Mouse (Mus musculus): ENCODE data around the gene Itgb4.

Gene Itgb4

GRCm38 (mm10) chr11:115970006-115970673 lies 4.4 kb upstream of the Itgb4 start:
- DNase-seq (ENCODE audit: low spot score): peak; percentile 56

GRCm38 (mm10) chr11:115971016-115971415 lies 3.5 kb upstream of the Itgb4 start:
- DNase-seq (ENCODE audit: low spot score): peak; percentile 55

DNA sequence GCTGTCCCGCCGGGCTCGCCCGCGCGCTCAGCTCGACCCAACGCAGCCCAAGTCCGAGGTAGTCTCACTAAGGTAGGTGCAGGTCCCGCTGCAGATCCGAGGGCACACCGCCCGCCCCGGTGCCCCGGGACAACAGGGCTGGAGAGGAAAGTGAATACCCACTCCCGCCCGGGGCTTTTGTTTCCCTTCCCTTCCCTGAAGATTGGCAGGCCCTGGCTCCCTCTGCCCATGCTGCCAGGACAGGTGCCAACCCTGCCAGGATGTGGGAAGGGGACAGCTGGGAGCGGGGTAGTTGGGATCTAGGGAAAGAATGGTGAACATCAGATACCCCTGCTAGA lies 543 bp downstream of the Itgb4 start:
- DNase-seq (ENCODE audit: low spot score): no peak

- DNase-seq (ENCODE audit: low spot score): no peak
Measured at GRCm38 (mm10) chr11:115975544-115975943, 1.0 kb downstream of the Itgb4 start.

GRCm38 (mm10) chr11:115982472-115982871 lies 8.0 kb downstream of the Itgb4 start:
- DNase-seq (ENCODE audit: low spot score): no peak

- DNase-seq (ENCODE audit: low spot score): no peak
Measured at GRCm38 (mm10) chr11:115983291-115983690, 8.8 kb downstream of the Itgb4 start.

GRCm38 (mm10) chr11:115989686-115990085 lies 15.2 kb downstream of the Itgb4 start:
- DNase-seq (ENCODE audit: low spot score): no peak

- no peak for DNase-seq (ENCODE audit: low spot score)
Measured at GRCm38 (mm10) chr11:115992098-115992497, 17.6 kb downstream of the Itgb4 start.

GRCm38 (mm10) chr11:115995256-115995655 lies 20.7 kb downstream of the Itgb4 start:
- DNase-seq (ENCODE audit: low spot score): no peak

GRCm38 (mm10) chr11:115997047-115997446 lies 22.5 kb downstream of the Itgb4 start:
- no peak for DNase-seq (ENCODE audit: low spot score)

GRCm38 (mm10) chr11:115997662-115998061 lies 23.2 kb downstream of the Itgb4 start:
- DNase-seq (ENCODE audit: low spot score): no peak

- DNase-seq (ENCODE audit: low spot score): no peak
Measured at GRCm38 (mm10) chr11:115999027-115999426, 24.5 kb downstream of the Itgb4 start.

DNA sequence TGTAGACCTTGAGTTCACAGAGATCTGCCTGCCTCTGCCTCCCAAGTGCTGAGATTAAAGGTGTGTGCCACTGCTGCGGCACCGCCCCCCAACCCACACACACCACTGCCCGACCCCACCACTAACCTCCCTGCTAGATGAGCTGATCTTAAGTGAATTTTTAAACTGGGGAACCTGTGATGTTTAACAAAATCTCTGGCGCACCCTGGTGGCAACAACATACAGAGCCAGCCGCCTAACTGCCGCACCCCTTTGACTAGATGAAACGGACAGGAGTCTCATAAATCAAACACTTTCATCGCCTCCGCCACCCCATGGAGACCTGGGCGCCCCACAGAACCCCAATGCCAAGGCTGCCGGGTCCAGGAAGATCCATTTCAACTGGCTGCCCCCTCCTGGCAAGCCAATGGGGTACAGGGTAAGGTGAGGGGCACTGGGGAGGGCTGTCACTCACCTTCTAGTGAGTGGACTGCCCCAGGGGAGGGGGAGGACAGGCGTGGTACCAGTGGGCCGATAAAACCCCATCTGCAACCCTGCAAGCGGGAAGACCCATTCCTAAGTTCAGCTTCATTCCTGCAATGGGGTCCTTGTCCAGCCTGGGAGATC lies 25.1 kb downstream of the Itgb4 start:
- no peak for DNase-seq (ENCODE audit: low spot score)

GRCm38 (mm10) chr11:116000607-116001006 lies 26.1 kb downstream of the Itgb4 start:
- no peak for DNase-seq (ENCODE audit: low spot score)

DNA sequence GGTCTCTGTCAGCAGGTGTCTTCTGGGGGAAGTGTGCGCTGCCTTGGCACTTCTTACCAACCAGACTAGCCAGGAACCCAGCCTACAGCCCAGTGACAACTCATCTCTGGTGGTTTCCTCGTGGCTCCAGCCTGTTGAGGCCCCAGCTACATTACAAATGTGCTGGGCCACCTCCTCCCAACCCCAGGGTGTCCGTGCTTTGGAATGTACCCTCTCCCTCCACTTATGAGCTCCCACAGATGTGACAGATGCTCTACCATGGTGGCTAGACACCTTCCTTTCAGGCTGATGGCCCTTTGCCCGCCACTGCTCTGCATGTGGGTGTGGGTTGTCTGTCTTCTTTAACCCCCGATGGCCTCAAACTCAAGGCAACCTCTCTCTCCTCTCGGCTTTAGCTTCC lies 27.2 kb downstream of the Itgb4 start:
- DNase-seq (ENCODE audit: low spot score): no peak

DNA sequence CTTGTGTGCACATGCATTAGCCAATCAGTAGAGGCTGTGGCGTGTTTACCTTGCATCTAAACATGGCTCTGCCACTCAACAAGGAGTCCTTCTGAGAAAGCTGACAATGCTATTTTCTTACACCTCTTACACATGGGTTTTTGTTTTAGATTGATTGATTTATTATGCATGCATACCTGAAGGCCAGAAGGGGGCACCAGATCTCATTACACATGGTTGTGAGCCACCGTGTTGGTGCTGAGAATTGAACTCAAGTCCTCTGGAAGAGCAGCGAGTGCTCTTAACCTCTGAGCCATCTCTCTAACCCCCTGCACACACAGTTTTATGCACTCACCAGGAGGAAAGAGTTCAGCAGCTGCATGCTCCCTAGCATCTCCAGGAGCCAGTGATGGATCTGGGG lies 28.4 kb downstream of the Itgb4 start:
- DNase-seq (ENCODE audit: low spot score): no peak

- no peak for DNase-seq (ENCODE audit: low spot score)
Measured at GRCm38 (mm10) chr11:116004186-116004823, 29.8 kb downstream of the Itgb4 start.

- peak; percentile 94 for DNase-seq (ENCODE audit: low spot score)
Measured at GRCm38 (mm10) chr11:116004840-116005700, 30.6 kb downstream of the Itgb4 start.

DNA sequence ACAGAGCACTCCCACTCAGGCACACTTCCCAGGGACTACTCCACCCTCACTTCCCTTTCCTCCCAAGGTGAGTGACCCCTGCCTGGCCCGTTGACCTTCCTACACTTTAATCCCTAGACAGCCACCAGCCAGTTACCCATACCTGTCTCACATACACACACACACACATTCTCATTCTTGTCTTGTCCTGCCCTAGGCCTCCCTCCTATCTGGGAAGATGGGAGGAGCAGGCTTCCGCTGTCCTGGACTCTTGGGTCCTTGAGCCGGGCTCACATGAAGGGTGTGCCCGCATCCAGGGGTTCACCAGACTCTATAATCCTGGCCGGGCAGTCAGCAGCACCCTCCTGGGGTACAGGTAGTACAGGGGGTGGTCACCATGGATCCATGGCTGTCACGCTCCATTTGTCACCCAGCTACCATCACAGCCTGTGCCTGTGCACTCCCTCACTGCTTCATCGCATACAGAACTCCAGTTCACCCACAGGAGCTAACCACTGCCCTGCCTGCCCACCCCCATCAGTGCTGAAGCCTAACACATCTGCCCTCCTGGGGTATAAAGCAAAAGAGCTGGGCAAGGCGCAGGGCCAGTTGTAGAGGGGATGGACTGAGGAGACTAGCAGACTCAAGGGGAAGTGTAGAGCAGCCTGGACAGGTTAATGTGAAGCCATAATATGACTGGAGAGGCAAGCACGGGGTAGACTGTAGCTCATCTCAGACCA lies 31.4 kb downstream of the Itgb4 start:
- peak; percentile 79 for DNase-seq (ENCODE audit: low spot score)

DNA sequence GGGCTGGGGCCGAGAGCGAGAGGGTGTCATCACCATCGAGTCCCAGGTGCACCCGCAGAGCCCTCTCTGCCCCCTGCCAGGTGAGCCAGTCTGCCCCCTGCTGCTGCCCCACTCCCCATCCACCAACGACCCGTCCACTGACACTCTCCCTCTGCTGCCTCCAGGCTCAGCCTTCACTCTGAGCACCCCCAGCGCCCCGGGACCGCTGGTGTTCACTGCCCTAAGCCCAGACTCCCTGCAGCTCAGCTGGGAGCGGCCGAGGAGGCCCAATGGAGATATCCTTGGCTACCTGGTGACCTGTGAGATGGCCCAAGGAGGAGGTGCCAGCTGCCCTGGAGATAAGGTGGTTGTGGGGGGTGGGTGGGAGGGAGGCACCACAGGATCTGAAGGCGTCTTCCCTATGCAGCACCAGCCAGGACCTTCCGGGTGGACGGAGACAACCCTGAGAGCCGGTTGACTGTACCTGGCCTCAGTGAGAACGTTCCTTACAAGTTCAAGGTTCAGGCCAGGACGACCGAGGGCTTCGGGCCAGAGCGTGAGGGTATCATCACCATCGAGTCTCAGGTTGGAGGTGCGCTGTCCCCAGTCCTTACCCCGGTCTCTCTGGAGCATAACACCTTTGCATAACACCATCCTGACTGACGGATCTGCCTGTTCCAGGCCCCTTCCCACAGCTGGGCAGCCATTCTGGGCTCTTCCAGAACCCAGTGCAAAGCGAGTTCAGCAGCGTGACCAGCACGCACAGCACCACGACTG lies 32.8 kb downstream of the Itgb4 start:
- DNase-seq (ENCODE audit: low spot score): no peak

DNA sequence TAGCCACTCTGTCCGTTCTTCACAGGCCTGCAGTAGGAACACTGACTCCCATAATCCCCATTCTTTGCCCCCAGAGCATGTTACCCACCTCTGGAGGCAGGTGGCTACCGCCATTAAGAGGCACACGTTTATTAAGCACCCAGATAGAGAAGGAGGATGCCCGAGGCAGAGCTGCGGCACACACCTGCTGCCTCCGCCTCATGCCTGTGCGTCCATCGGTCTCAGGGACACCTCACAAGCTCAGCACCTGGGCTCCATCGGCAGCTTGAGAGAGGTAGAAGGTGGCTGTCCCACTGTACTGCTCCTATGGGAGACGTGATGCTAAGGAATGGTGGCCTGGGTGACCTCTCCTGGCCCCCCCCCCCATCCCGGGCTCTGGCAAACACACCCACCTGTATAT lies 33.9 kb downstream of the Itgb4 start:
- DNase-seq (ENCODE audit: low spot score): no peak
